Mouse (Mus musculus) midbrain, embryonic 13.5 days (tissue): ENCODE data around the gene Sh2b3. TPM values are rescaled to one million over a fixed set of nuclear protein-coding genes. Genes with fewer than 3 reads are reported as not detected.
"Not testable (repeated sequence)": the region's sequence is repeated elsewhere in the genome, so short reads cannot be mapped to it uniquely, and the experiment has no call there.

Source experiments
- ATAC-seq: fragments of 200-750 bp; cut with Nextera tagmentation; 2 replicates; pipeline ENCODE4 v1.8.0; 2017; ENCODE audit warnings: mild to moderate bottlenecking, moderate TSS enrichment, moderate library complexity
- H3K27ac ChIP-seq: fragments of 300-500 bp; sonication (generic); 2 replicates; pipeline ENCODE4 v1.5.1; 2015; ENCODE audit warnings: inconsistent platforms, mild to moderate bottlenecking, moderate library complexity
- H3K27me3 ChIP-seq: fragments of 300-500 bp; sonication (generic); 2 replicates; pipeline ENCODE4 v1.6.1; 2015; ENCODE audit warnings: mild to moderate bottlenecking, inconsistent platforms
- H3K36me3 ChIP-seq: fragments of 300-500 bp; sonication (generic); 2 replicates; pipeline ENCODE4 v1.6.1; 2015; ENCODE audit warnings: mild to moderate bottlenecking, inconsistent platforms
- H3K4me1 ChIP-seq: fragments of 300-500 bp; sonication (generic); replicated peaks from 2 replicates; pipeline ENCODE4 v1.6.1; 2015; ENCODE audit warnings: inconsistent platforms
- H3K4me2 ChIP-seq: fragments of 300-500 bp; sonication (generic); replicated peaks from 2 replicates; pipeline ENCODE4 v1.6.1; 2015; ENCODE audit warnings: moderate library complexity, mild to moderate bottlenecking, inconsistent platforms
- H3K4me3 ChIP-seq: fragments of 300-500 bp; sonication (generic); replicated peaks from 2 replicates; pipeline ENCODE4 v1.5.1; 2015; ENCODE audit warnings: mild to moderate bottlenecking, inconsistent platforms
- H3K9ac ChIP-seq: fragments of 300-500 bp; sonication (generic); replicated peaks from 2 replicates; pipeline ENCODE4 v1.6.1; 2015; ENCODE audit warnings: mild to moderate bottlenecking, inconsistent platforms
- H3K9me3 ChIP-seq: fragments of 300-500 bp; sonication (generic); 2 replicates; pipeline ENCODE4 v1.6.1; 2016; ENCODE audit warnings: mild to moderate bottlenecking, inconsistent platforms
- WGBS: fragments of 180-500 bp; shearing (Covaris S2); methylation state at CpG from one replicate; pipeline ENCODE4 v1.1.7; 2015; 5-methylcytosine and 5-hydroxymethylcytosine counted together
- polyA plus RNA-seq: library from polyadenylated mRNA; unstranded; fragments of >200 nt; fragmentation: Nextera tagmentation; extraction: Ambion mirVana; gene quantifications from 2 replicates; pipeline ENCODE4 v1.2.1, GENCODE M21; 2015

Gene Sh2b3
- polyA plus RNA-seq, 1 experiment from 2014 or later = 6.0 TPM

DNA sequence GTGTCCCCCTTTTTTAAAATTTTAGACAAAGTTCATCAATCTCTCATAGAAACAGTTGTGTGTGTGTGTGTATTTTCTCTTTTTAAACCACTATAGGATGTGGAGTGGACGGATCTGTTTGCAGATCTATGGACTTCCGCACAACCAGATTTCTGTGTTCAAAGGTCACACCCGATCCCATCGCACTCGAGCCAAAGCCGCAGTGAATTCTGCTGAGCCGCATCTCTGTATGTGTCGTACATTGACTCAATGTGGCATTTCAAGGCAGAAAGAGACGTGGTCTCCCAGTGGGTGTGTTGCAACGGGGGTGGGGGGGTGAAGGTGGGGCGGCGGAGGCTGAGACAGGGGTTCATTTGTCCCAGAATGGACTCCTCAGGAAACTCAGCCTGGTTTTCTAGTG lies 21.0 kb upstream of the Sh2b3 start:
- Histone ChIP-seq H3K9ac (no peak overlapping the region), H3K4me2 (no peak overlapping the region), H3K36me3 (peaks cover 50% of the 10 kb centered on the region), H3K4me3 (no peak overlapping the region), H3K27me3 (no peaks in the 10 kb centered on the region), H3K9me3 (0 out of 2 replicates have a peak, but pooled peaks cover 6% of the 10 kb centered on the region), H3K4me1 (peaks cover 16% of the 10 kb centered on the region), H3K27ac (no peak overlapping the region)
- WGBS = 90% methylated on average over 12 of the region's 12 CpGs
- ATAC-seq = no peak

DNA sequence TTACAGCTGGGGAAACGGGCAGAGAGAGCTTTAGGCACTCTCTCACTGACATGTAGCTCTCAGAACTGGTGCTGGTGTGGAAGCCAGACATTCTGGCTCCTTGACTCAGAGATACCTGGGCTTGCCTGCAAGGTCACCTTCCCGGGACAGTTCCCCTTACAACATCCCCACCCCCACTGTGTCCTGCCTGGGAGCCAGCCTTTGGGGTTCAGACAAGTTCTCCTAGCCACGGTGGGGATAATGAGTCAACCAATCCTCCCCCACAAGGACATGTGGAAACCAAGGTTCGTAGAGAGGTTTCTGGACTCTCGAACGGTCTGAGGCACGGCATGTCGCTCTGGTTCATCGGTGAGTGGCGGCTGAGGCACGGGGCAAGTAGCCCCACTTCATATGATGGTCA lies 19.3 kb upstream of the Sh2b3 start:
- Histone ChIP-seq H3K4me2 (no peak overlapping the region), H3K4me3 (no peak overlapping the region), H3K36me3 (peaks cover 67% of the 10 kb centered on the region), H3K27me3 (no peaks in the 10 kb centered on the region), H3K27ac (no peak overlapping the region), H3K4me1 (peaks cover 18% of the 10 kb centered on the region), H3K9me3 (0 out of 2 replicates have a peak, but pooled peaks cover 6% of the 10 kb centered on the region), H3K9ac (no peak overlapping the region)
- ATAC-seq = no peak
- 93% methylated on average over 11 of the region's 11 CpGs for WGBS

DNA sequence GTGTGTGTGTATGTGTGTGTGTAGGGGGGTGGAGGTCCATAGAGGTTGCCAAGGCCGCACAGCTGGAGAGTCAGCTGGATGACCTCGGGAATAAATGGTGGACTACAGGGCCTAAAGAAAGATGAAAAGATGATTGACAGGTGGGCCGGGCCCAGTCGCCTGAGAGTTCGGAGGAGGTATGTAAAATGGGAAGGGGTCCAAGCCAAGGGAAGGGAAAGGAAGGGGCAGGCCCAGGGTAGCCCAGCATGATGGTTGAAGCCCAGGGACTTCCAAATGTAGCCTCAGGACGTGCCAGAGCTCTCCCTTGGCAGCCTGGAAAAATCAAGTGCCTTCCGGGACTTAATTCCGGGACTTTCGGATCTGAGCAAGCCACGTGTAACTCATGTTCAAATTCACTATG lies 17.3 kb upstream of the Sh2b3 start:
- Histone ChIP-seq H3K27me3 (no peaks in the 10 kb centered on the region), H3K36me3 (peaks cover 56% of the 10 kb centered on the region), H3K9me3 (no peaks in the 10 kb centered on the region), H3K4me2 (no peak overlapping the region), H3K4me3 (no peak overlapping the region), H3K9ac (no peak overlapping the region), H3K27ac (peak overlapping the region; percentile 19; the same call in 1 of the 2 replicates), H3K4me1 (peaks cover 38% of the 10 kb centered on the region)
- no peak for ATAC-seq
- 56% methylated on average over 10 of the region's 10 CpGs for WGBS

DNA sequence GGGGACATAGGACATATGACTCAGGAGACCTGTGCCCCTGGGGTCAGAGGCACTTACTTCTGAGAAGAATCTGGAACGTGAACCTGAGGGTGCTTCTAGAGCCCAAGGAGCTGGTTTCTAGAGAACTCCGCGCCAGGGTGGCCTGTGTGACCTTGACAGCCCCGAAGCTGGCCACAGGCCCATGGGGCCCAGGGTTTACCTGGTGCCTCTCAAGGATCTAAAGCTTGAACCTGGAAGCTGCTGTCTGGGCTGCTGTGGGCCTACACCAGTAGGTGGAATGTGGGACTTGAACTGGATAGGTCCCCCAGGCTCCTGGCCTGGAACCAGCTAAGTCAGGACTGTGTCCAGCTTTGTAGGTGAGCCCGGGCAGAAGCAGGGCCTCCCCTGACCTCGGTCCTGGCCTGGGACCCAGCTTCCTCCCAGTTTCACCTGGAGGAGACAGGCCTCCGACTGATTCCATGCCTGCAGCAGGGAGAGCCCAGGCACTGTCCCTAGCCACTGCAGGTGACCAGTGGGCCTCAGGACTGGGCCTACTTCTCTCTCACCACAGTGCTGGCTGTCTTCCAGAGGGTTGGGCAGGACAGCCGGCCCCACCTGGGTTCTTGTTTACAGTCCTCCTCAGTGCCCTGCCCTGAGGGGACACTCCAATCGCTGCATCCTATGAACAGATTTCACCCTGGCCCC lies 16.1 kb upstream of the Sh2b3 start:
- Histone ChIP-seq H3K4me1 (peaks cover 42% of the 10 kb centered on the region), H3K4me3 (no peak overlapping the region), H3K27me3 (no peaks in the 10 kb centered on the region), H3K9ac (no peak overlapping the region), H3K36me3 (peaks cover 46% of the 10 kb centered on the region), H3K4me2 (no peak overlapping the region), H3K27ac (peak overlapping the region; percentile 45), H3K9me3 (no peaks in the 10 kb centered on the region)
- WGBS = 89% methylated on average over 9 of the region's 9 CpGs
- ATAC-seq = no peak

DNA sequence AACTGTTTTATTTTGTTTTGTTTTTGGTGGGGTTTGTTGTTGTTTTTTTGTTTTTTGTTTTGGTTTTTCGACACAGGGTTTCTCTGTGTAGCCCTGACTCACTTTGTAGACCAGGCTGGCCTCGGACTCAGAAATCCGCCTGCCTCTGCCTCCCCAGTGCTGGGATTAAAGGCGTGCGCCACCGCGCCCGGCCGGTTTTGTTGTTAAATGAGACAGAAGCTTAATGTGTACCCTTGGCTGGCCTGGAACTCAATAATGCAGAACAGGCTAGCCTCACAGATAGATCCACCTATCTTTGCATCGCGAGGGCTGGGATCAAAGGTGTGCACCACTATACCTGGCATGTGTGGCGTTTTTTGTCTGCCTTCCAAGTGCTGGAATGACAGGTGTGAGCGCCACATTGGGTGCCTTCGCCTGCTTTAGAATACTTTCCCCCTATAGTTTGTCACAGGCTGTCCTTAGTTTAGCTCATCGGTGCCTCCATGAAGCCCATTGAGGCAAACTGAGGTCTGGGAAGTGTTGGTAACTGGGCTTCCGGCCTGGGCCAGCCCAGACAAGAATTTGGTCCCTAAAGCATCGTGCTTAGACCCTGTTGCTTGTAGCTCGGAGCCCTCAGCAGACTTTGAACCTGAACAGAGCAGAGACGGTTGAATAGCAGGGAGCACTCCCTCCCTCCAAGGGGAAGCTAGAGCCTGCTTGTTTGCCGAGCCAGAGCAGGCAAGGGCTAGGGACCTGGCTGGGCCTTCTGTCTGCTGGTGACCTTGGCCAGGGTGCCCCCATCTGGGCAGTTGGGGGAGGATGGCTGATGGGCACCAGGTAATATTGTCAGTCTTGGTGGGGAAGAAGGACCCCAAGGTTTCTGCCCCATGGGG lies 12.3 kb upstream of the Sh2b3 start:
- H3K9me3 ChIP-seq = no peaks in the 10 kb centered on the region
- peaks cover 47% of the 10 kb centered on the region for H3K4me1 ChIP-seq
- peak overlapping the region; percentile 80 for H3K4me2 ChIP-seq
- H3K9ac ChIP-seq = peak overlapping the region; percentile 91
- peaks cover 11% of the 10 kb centered on the region for H3K27me3 ChIP-seq
- 40% methylated on average over 20 of the region's 20 CpGs for WGBS
- ATAC-seq = no peak
- peak overlapping the region; percentile 36; the same call in 1 of the 2 replicates for H3K27ac ChIP-seq
- H3K4me3 ChIP-seq = peak overlapping the region; percentile 89
- H3K36me3 ChIP-seq = peaks cover 34% of the 10 kb centered on the region

DNA sequence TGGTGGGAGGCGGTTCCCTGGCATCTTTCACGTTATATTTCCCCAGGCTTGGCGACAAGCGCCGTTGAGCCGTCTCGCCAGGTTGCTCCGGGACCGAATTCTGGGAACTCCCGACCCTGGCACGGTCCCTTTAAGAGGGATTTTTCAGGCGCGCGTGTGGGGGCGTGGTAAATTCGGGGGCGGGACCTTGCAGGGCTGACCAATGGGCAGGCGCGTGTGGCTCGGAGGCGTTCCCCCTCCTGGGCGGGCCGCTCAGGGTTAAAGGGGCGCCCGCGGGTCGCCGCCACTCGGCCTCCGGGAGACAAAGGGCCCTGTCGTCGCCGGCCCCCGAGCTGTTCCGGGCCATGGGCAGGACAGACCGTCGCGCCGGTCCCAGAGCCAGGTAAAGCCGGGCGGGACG lies 11.3 kb upstream of the Sh2b3 start, which contains the start of gene Pheta1:
Gene Pheta1 (plus strand): TSS at position 242 of the 400 bp plus-strand sequence.
- Histone ChIP-seq H3K4me3 (peak within 1 kb of the TSS; percentile 89), H3K27me3 (peaks cover 20% of the 10 kb centered on the region), H3K4me1 (peaks cover 38% of the 10 kb centered on the region), H3K27ac (peak within 1 kb of the TSS; percentile 69), H3K36me3 (peaks cover 27% of the 10 kb centered on the region), H3K4me2 (peak within 1 kb of the TSS; percentile 80), H3K9ac (peak within 1 kb of the TSS; percentile 91), H3K9me3 (no peaks in the 10 kb centered on the region)
- WGBS = under 1% methylated on average over 36 of the region's 42 CpGs
- peak; percentile 90 for ATAC-seq

DNA sequence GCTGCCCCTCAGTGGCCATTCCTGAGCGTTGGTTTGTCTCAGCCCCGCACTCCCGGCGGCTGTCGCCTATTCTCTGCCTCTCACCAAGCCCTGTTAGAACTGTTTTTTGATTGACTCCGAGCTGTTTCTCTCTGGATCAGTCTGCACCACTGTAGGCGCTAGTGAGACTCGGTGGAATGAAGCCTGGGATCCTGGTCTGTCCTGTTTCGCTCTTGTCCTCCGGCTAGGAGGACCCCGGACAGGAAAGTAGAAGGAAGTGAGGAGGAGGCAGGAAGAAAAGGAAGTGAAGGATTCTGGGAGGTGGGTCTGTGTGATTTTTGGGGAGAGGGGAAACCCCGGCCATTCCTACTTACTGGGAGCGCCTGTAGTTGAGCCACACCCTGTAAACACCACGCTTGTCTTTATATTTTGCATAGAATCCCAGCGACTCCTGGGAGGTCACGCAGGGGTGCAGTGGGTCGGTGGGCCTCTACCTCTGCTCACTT lies 10.6 kb upstream of the Sh2b3 start:
- Histone ChIP-seq H3K4me3 (peak overlapping the region; percentile 89), H3K4me2 (peak overlapping the region; percentile 80), H3K36me3 (peaks cover 21% of the 10 kb centered on the region), H3K27me3 (peaks cover 27% of the 10 kb centered on the region), H3K27ac (peak overlapping the region; percentile 47; the same call in 1 of the 2 replicates), H3K9me3 (no peaks in the 10 kb centered on the region), H3K4me1 (peaks cover 32% of the 10 kb centered on the region), H3K9ac (peak overlapping the region; percentile 91)
- WGBS = under 1% methylated on average over 17 of the region's 17 CpGs
- ATAC-seq = 0 out of 2 replicates have a peak, but pooled peaks have one; percentile 24

DNA sequence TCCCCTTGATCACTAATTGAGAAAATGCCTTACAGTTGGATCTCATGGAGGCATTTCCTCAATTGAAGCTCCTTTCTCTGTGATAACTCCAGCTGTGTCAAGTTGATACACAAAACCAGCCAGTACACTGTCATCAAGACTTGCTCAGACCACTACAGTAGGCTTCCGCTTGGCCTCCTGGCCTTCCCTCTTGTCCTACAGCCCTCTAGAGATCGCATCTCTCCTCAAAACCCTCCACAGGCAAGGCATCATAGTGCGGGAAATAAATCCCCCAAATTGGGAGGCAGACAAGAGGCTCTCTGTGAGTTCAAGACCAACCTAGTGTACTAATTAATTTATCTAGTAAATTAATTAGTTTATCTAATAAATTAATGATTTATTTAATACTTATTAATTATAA lies 9.8 kb upstream of the Sh2b3 start:
- H3K4me2 ChIP-seq, H3K27ac ChIP-seq, ATAC-seq, H3K4me3 ChIP-seq, H3K9me3 ChIP-seq, H3K9ac ChIP-seq: not testable (repeated sequence)
- Histone ChIP-seq H3K36me3 (peaks cover 13% of the 10 kb centered on the region), H3K4me1 (peaks cover 36% of the 10 kb centered on the region), H3K27me3 (peaks cover 34% of the 10 kb centered on the region)
- 81% methylated on average over 3 of the region's 3 CpGs for WGBS

DNA sequence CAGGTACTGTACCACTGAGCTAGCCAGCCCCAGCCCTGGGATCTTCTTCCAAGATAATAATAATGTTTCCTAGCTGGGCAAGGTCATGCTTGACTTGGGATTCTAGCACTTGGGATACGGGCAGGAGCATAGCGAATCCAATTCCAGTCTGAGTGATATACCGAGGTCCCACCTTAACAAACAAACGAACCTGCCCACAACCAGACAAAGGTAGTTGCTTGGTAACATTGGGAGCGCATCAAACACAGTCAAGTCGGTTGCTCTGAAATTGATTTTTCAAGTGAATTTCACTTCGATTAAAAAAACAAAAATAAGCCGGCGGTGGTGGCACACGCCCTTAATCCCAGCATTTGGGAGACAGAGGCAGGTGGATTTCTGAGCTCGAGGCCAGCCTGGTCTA lies 8.9 kb upstream of the Sh2b3 start:
- H3K9me3 ChIP-seq = no peaks in the 10 kb centered on the region
- ATAC-seq = no peak
- no peak overlapping the region for H3K4me3 ChIP-seq
- no peak overlapping the region for H3K27ac ChIP-seq
- H3K36me3 ChIP-seq = peaks cover 3% of the 10 kb centered on the region
- no peak overlapping the region for H3K9ac ChIP-seq
- H3K27me3 ChIP-seq = peaks cover 43% of the 10 kb centered on the region
- H3K4me2 ChIP-seq = no peak overlapping the region
- peaks cover 33% of the 10 kb centered on the region for H3K4me1 ChIP-seq
- 84% methylated on average over 11 of the region's 11 CpGs for WGBS

DNA sequence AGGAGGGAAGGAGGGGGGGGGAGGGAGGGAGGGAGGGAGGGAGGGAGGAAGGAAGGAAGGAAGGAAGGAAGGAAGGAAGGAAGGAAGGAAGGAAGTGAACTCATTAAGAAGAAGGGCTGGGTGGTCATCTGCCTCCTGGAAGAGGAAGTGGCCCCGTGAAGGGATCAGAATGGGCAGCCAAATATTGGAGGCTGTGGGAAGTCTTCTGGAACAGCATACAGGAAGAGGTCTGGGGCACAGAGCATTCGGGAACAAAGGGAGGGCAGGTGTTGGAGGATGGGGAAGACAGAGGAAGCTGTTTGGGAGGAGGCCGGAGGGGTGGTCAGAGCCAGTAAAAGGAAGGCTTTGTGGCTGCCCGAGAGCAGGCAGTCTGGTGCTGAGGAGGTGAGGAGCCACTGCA lies 7.9 kb upstream of the Sh2b3 start:
- 44% methylated on average over 4 of the region's 4 CpGs for WGBS
- H3K9me3 ChIP-seq = no peaks in the 10 kb centered on the region
- H3K27ac ChIP-seq = no peak overlapping the region
- ATAC-seq = no peak
- H3K9ac ChIP-seq = no peak overlapping the region
- H3K36me3 ChIP-seq = no peaks in the 10 kb centered on the region
- H3K27me3 ChIP-seq = peaks cover 48% of the 10 kb centered on the region
- no peak overlapping the region for H3K4me2 ChIP-seq
- H3K4me3 ChIP-seq = no peak overlapping the region
- H3K4me1 ChIP-seq = peaks cover 23% of the 10 kb centered on the region

DNA sequence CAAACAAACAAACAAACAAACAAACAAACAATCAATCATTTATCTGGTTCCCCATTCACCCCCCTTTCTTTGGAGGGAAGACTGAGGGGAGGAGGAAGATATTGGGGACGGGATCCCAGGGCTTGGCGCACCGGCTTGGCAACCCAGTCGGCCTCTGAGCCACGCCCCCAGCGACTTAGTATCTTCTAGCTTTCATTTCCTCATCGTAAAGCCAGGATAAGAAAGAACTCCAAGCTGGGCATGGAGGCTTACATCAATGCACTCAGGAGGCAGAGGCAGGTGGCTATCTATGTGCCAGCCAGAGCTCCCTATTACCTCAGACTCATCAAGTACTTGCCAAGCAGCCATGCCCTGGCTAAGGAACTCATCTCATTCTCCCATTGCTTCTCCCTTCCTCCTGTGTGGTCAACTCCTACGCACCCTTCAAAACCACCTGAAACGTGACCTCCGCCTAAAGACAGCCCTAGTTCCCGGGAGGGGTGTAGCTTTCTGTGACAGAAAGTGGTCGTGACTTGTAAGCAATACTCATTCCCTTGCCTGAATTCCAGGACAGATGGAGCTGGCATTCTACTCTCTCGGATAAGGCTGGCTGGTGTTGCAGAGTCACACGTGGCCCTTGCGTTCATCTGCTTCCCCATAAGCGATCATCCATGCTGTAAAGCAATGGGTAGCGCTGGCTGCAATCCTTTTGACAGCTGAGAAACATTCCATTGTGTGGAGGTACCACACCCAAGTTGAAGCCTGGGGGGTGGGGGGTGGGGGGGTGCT lies 5.9 kb upstream of the Sh2b3 start:
- Histone ChIP-seq H3K27me3 (peaks cover 64% of the 10 kb centered on the region), H3K9me3 (no peaks in the 10 kb centered on the region), H3K4me1 (peaks cover 20% of the 10 kb centered on the region), H3K4me3 (peak overlapping the region; percentile 49), H3K4me2 (peak overlapping the region; percentile 65), H3K9ac (peak overlapping the region; percentile 64; the same call in 1 of the 2 replicates), H3K27ac (no peak overlapping the region), H3K36me3 (no peaks in the 10 kb centered on the region)
- ATAC-seq = no peak
- WGBS = 15% methylated on average over 17 of the region's 17 CpGs
